Mouse (Mus musculus): Measurements from ENCODE around the gene Bag3.

DNA sequence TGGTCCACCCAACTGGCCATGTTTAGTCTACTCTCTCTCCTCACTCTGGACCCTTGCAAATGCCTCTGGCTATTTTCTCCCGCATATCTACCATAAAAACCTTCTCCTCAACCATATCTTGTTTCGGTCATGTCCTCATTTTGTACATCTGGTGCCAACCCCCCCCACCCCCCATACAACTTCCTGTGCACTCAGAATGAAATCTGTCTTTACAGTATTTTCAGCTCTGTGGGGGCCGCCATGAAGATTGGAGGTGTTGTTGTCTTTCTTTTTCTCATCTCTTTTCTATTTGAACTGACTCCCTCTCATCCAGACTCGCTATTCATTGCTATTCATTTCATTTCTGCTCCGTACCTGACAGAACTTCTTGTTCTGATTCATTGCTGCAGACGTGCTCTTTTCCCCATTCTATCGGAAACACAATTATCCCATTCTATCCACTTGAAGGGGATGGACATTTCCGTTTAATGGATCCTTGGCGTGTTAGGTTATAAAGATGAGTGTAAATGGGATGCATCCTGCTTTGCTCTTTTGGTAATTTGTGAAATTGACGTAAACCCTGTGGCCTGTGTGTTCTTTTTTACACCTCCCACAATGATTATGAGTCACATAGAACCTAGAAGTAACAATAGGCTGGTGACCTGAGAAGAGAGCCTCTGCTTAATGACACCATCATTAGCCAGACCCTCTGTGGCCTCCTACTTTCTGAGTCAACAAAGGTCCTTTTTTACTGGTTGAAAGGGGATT lies 55.0 kb downstream of the Bag3 start:
- TF ChIP-seq POLR2A (IDR thresholded peaks at IDR 0.05; ENCODE audit: borderline replicate concordance, low read depth, low read length) (no peak), CTCF (IDR thresholded peaks at IDR 0.05; ENCODE audit: low read depth, low read length) (no peak)

All from bone marrow macrophage, adult 2 months (primary cell).